Comparison of ENCODE assay signal across 8 mouse cellular contexts in the genomic region with DNA sequence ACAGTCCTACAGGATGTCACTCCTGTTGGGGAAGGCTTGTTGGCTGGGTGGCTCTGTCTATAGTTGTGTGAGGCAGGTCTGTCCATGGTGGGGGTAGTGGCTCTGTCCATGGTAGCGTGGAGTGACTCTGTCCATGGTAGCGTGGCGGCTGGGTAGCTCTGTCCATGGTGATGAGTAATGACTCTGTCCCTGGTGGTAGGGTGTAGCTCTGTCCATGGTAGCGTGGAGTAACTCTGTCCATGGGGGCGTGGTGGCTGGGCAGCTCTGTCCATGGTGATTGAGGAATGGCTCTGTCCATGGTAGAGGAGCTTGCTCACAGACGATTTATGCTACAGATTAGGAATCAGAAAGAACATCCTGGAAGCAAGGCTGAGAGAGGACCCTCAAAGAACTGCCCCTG. TPM values are rescaled to one million over a fixed set of nuclear protein-coding genes. Genes with fewer than 3 reads are reported as not detected.
A peak's percentile ranks its signal among the peaks of the same experiment; 100 is the strongest.
DNase-seq lines count a peak whose midpoint lies in the region; ATAC-seq and TF ChIP-seq lines count a peak whose summit lies in the region.

No protein-coding gene starts in this region.

- peak; percentile 33 for DNase-seq in adrenal gland, adult 2 months
- DNase-seq in kidney, adult 9 months = peak; percentile 36
- DNase-seq in lung, postnatal 36 days = peak; percentile 28
- no peak for DNase-seq in layer of hippocampus, postnatal 25 days (ENCODE audit: extremely low spot score in 1 of 2, low spot score in 1 of 2)
- no peak for DNase-seq in cerebellum, postnatal 4 days (ENCODE audit: low spot score in 2 of 2)
- DNase-seq in T-cell, adult 2 months (ENCODE audit: low spot score) = no peak

- no peaks in the 10 kb centered on the region for H3K27me3 ChIP-seq in ES-Bruce4 (ENCODE audit: control insufficient read depth, insufficient read depth, low read length, poor library complexity, severe bottlenecking)
- no peaks in the 10 kb centered on the region; the same call in none of the 2 replicates for H3K27me3 ChIP-seq in heart, embryonic 11.5 days (ENCODE audit: control insufficient read depth, insufficient read depth, low read length)

- WGBS in heart, embryonic 11.5 days (ENCODE audit: insufficient replicate concordance) = 9% methylated on average over 6 of the region's 6 CpGs

- no peaks in the 10 kb centered on the region for H3K9me3 ChIP-seq in ES-Bruce4 (replicated peaks; ENCODE audit: control insufficient read depth, insufficient read depth, low read length, poor library complexity, severe bottlenecking)
- no peaks in the 10 kb centered on the region for H3K9me3 ChIP-seq in heart, embryonic 11.5 days (replicated peaks; ENCODE audit: control insufficient read depth, low read length)

- H3K36me3 ChIP-seq in ES-Bruce4 (ENCODE audit: control insufficient read depth, insufficient read depth, low read length, poor library complexity, severe bottlenecking) = no peaks in the 10 kb centered on the region
- H3K36me3 ChIP-seq in heart, embryonic 11.5 days (ENCODE audit: control insufficient read depth, insufficient read depth, low read length) = no peaks in the 10 kb centered on the region

- H3K4me3 ChIP-seq in ES-Bruce4 (ENCODE audit: low read depth, low read length) = no peak overlapping the region
- no peak overlapping the region for H3K4me3 ChIP-seq in heart, embryonic 11.5 days (ENCODE audit: low read depth, low read length)

- H3K4me1 ChIP-seq in ES-Bruce4 (ENCODE audit: control insufficient read depth, insufficient read depth, low read length) = no peaks in the 10 kb centered on the region
- H3K4me1 ChIP-seq in heart, embryonic 11.5 days (ENCODE audit: control insufficient read depth, insufficient read depth, low read length) = no peaks in the 10 kb centered on the region

- TF ChIP-seq EP300 in ES-Bruce4 (IDR thresholded peaks at IDR 0.05; ENCODE audit: insufficient read depth, low read depth, low read length) = peak; percentile 93

- H3K27ac ChIP-seq in ES-Bruce4 (ENCODE audit: insufficient read depth, low read length) = no peak overlapping the region
- no peak overlapping the region for H3K27ac ChIP-seq in heart, embryonic 11.5 days (ENCODE audit: low read depth, low read length)

- TF ChIP-seq POLR2A in ES-Bruce4 (IDR thresholded peaks at IDR 0.05; ENCODE audit: insufficient read depth, low read length) = no peak

- H3K9ac ChIP-seq in ES-Bruce4 (ENCODE audit: low read depth, poor library complexity, severe bottlenecking) = no peak overlapping the region
- no peak overlapping the region for H3K9ac ChIP-seq in heart, embryonic 11.5 days (ENCODE audit: low read depth, low read length)

- ATAC-seq in heart, embryonic 11.5 days (replicated peaks; ENCODE audit: insufficient number of reproducible peaks, low FRiP score, low TSS enrichment) = peak; percentile 49; the same call in 1 of the 2 replicates

- H3K4me2 ChIP-seq in heart, embryonic 11.5 days = no peak overlapping the region

- peak; percentile 62 for TF ChIP-seq CTCF in ES-Bruce4 (IDR thresholded peaks at IDR 0.05; ENCODE audit: low read depth, low read length)

RNA-seq across cellular contexts. Expression of a gene that starts 12.4 kb away (rescaled TPM):
- 0.40 and 0.79 TPM in 2 replicates for polyA plus RNA-seq in ES-Bruce4 (2011; ENCODE audit: insufficient read depth, insufficient read length, low read depth, missing spikeins)
- total RNA-seq in adrenal gland, adult 2 months (2021) = 1 to 10 TPM; 4.5 to 6.9 TPM
- polyA plus RNA-seq in adrenal gland, adult 2 months (2012; rRNA removed) = 1.3 and 2.3 TPM in 2 replicates
- polyA plus RNA-seq in heart, embryonic 11.5 days (2014; fragmentation: Nextera tagmentation; extraction: Ambion mirVana) = 0.11 and 0.39 TPM in 2 replicates
- 10 to 100 TPM; 43.1 to 50.8 TPM for total RNA-seq in layer of hippocampus, postnatal 25 days (2021)

Comparison
In these comparisons a context has a peak if more than half of its experiments do, and no peak if none do; other contexts are left out.
1. DNase-seq: peak in adrenal gland, adult 2 months (single experiment), kidney, adult 9 months (single experiment) and lung, postnatal 36 days (single experiment); none in layer of hippocampus, postnatal 25 days (0 of 2), cerebellum, postnatal 4 days (0 of 2) and T-cell, adult 2 months (single experiment).